Mouse (Mus musculus) cerebellum, adult 9-11 months (tissue): ENCODE results near the gene Gm10118.

Experiments
- DNase-seq: peaks from one replicate; pipeline ENCODE4 v3.0.0; 2022

Gene Gm10118

GRCm38 (mm10) chr10:63927334-63927733, at the start of gene Gm10118:
Gene Gm10118 (minus strand): TSS chr10:63927434.
- no peak for DNase-seq

GRCm38 (mm10) chr10:63972300-63972699, 45.1 kb upstream of the Gm10118 start:
- DNase-seq, result no peak

- DNase-seq, result peak; percentile 61
Measured at GRCm38 (mm10) chr10:63954308-63954930, 27.2 kb upstream of the Gm10118 start.

- no peak for DNase-seq
Measured at GRCm38 (mm10) chr10:63951481-63951880, 24.2 kb upstream of the Gm10118 start.

- DNase-seq, result no peak
Measured at GRCm38 (mm10) chr10:63950867-63951266, 23.6 kb upstream of the Gm10118 start.

- DNase-seq, result peak; percentile 67
Measured at GRCm38 (mm10) chr10:63947266-63947665, 20.0 kb upstream of the Gm10118 start.

GRCm38 (mm10) chr10:63945534-63945933, 18.3 kb upstream of the Gm10118 start:
- DNase-seq, result no peak

- peak; percentile 49 for DNase-seq
Measured at GRCm38 (mm10) chr10:63933946-63934345, 6.7 kb upstream of the Gm10118 start.

GRCm38 (mm10) chr10:63908878-63909277, 18.4 kb downstream of the Gm10118 start:
- DNase-seq, result no peak

- DNase-seq, result peak; percentile 7
Measured at GRCm38 (mm10) chr10:63899891-63900290, 27.3 kb downstream of the Gm10118 start.

- no peak for DNase-seq
Measured at GRCm38 (mm10) chr10:63894612-63895011, 32.6 kb downstream of the Gm10118 start.

- peak; percentile 30 for DNase-seq
Measured at GRCm38 (mm10) chr10:63886449-63887088, 40.7 kb downstream of the Gm10118 start.

GRCm38 (mm10) chr10:63880462-63880903, 46.8 kb downstream of the Gm10118 start:
- peak; percentile 87 for DNase-seq
